ENCODE assay signal across 13 mouse cellular contexts in the genomic region with DNA sequence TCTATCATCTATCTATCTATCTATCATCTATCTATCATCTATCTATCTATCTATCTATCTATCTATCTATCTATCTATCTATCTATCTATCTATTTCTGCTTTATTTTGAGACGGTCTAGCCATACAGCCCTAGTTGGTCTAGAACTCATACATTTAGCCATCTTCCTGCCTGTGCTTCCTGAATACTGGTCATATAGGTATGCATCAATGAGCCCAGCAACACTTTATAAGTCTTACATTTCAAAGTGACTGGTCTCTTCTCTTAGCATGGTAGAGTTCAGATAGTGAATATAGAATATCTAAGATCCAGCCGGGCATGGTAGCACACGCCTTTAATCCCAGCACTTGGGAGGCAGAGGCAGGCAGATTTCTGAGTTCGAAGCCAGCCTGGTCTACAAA. TPM values are rescaled to one million over a fixed set of nuclear protein-coding genes. Genes with fewer than 3 reads are reported as not detected.
"Had no signal": no experiment of that assay in that cellular context is flagged by ENCODE, and none has a peak within 500 bp of the region (broad histone marks: within the 10 kb centered on the region; RNA-seq: fewer than 3 reads in every experiment).

No protein-coding gene starts in this region.

RNA-seq across cellular contexts. Expression of a gene that starts 34.2 kb away (rescaled TPM):
- polyA plus RNA-seq: liver, embryonic 16.5 days; lung, embryonic 14.5 days; lung, embryonic 16.5 days; midbrain, embryonic 10.5 days; midbrain, embryonic 12.5 days; midbrain, embryonic 14.5 days; midbrain, embryonic 16.5 days; neural tube, embryonic 12.5 days; neural tube, embryonic 14.5 days; stomach, embryonic 15.5 days; stomach, postnatal 0 days; testis, adult 2 months; urinary bladder, adult 2 months had no signal
